Mouse (Mus musculus) spleen, adult 10 weeks (tissue): ENCODE measurements around the gene H2-M10.6. TPM values are rescaled to one million over a fixed set of nuclear protein-coding genes. Genes with fewer than 3 reads are reported as not detected.

Source experiments
- polyA plus RNA-seq: library from polyadenylated mRNA; stranded (reverse); fragments of 350-450 nt; fragmentation: Illumina TruSeq; extraction: RNeasy Lipid Tissue Mini Kit (QIAGEN cat#74804); gene quantifications from one replicate; pipeline ENCODE4 v1.2.3, GENCODE M21; 2015; ENCODE audit warnings: low replicate concordance; ENCODE audit not compliant: insufficient read depth

H2-M10.6 gene
- not detected for polyA plus RNA-seq

GRCm38 (mm10) chr17:36811871-36812270 lies at the start of gene H2-M10.6:
TSS of gene H2-M10.6 (plus strand) at chr17:36812171.

DNA sequence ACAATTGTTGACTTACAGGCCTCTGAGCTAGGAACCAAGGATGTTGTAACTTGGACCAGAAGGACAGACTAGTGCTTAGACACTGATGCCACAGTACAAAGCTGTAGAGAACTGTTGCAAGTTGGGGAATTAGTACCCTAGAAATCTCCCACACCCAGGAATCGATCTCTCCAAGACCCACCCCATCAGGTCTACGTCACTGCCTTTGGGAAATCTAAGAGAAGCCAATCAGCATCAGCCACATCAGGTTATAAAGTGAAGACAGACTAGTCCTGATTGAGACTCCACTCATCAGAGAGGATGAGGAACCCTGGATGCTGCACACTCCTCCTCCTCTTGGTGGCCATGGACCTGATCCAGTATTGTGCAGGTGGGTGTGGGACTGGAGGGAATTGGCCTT lies 39.4 kb upstream of the H2-M10.6 start, which contains the start of gene H2-M10.5:
Gene H2-M10.5, plus strand, starts transcription at position 301 of the 400 bp plus-strand sequence.

DNA sequence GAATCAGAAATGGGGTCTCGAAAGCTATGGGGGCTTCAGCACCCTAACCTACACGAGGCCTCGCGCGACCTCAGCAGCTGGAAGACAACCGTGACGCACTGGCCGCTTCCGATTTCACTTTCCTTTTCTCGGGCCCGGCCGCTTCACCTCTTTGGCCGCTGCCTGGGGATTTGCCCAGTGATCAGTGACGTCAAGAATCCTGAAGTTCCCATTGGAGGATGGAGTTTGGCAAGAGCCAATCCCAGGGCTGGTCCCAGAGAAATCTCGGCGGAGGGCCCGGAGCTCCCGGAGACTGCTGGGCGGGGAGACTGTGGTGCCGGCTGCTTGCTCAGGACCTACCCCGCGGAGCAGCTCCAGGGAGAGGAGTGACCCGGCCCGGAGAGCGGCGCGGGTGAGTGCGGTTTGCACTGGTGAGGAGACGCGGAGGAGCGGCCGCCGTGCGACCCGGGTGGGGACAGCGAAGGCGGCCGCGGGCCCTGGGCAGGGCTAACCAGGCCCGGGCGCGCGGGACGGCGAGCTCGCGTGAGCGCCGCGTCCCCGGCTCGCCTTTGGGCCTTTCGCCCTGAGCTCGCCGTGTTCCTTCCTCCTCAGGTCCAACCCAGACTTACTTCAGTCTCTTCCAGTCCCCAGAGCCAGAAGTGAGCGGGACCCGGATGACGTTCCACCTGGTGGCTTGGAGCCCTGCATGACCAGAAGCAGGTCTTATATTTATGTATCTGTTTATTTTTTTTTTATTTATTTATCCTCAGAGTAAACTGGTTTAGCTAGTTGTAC lies 25.1 kb downstream of the H2-M10.6 start, which contains the start of gene Trim26:
Gene Trim26, plus strand, starts transcription at position 261 of the 774 bp plus-strand sequence.

Other genes starting within 250 kb of the H2-M10.6 start
- not detected for gene H2-M9, start 169.5 kb upstream of the H2-M10.6 start, polyA plus RNA-seq
- not detected for gene H2-M1, start 140.0 kb upstream of the H2-M10.6 start, polyA plus RNA-seq
- gene H2-M10.5, start 39.3 kb upstream of the H2-M10.6 start, polyA plus RNA-seq = not detected
- gene Trim26, start 25.0 kb downstream of the H2-M10.6 start, polyA plus RNA-seq = 152 TPM
- not detected for gene Trim15, start 55.0 kb downstream of the H2-M10.6 start, polyA plus RNA-seq
- gene Trim10, start 57.4 kb downstream of the H2-M10.6 start, polyA plus RNA-seq = 35.2 TPM
- 0.21 TPM for gene Trim40, start 78.0 kb downstream of the H2-M10.6 start, polyA plus RNA-seq
- not detected for gene Trim31, start 85.9 kb downstream of the H2-M10.6 start, polyA plus RNA-seq
- 0.47 TPM for gene Rnf39, start 130.7 kb downstream of the H2-M10.6 start, polyA plus RNA-seq
- 80.6 TPM for gene Ppp1r11, start 139.6 kb downstream of the H2-M10.6 start, polyA plus RNA-seq
- gene Znrd1, start 146.4 kb downstream of the H2-M10.6 start, polyA plus RNA-seq = 71.5 TPM
- gene Znrd1as, start 146.4 kb downstream of the H2-M10.6 start, polyA plus RNA-seq = 12.9 TPM
- gene 2410137M14Rik, start 169.1 kb downstream of the H2-M10.6 start, polyA plus RNA-seq = not detected
- 0.87 TPM for gene H2-M5, start 177.4 kb downstream of the H2-M10.6 start, polyA plus RNA-seq
- gene Zfp57, start 189.0 kb downstream of the H2-M10.6 start, polyA plus RNA-seq = 3.0 TPM
- gene Mog, start 211.2 kb downstream of the H2-M10.6 start, polyA plus RNA-seq = not detected
- 60.3 TPM for gene Gabbr1, start 233.8 kb downstream of the H2-M10.6 start, polyA plus RNA-seq